Mouse (Mus musculus) forebrain, embryonic 11.5 days (tissue): ENCODE data around the gene Olfr609. TPM values are rescaled to one million over a fixed set of nuclear protein-coding genes. Genes with fewer than 3 reads are reported as not detected.
"Not testable (repeated sequence)": the region's sequence is repeated elsewhere in the genome, so short reads cannot be mapped to it uniquely, and the experiment has no call there.

ENCODE experiments used
- ATAC-seq: fragments of 200-750 bp; cut with Nextera tagmentation; replicated peaks from 2 replicates; pipeline ENCODE4 v1.8.0; 2017; ENCODE audit warnings: moderate TSS enrichment; ENCODE audit not compliant: low FRiP score
- DNase-seq: peaks from one replicate; pipeline ENCODE4 v3.0.0-alpha.2; 2017; ENCODE audit warnings: low spot score
- H3K27ac ChIP-seq: fragments of 300-500 bp; sonication (generic); 2 replicates; pipeline ENCODE4 v1.5.1; 2014; ENCODE audit warnings: low read depth, low read length
- H3K27me3 ChIP-seq: fragments of 300-500 bp; sonication (generic); 2 replicates; pipeline ENCODE4 v1.6.1; 2014; ENCODE audit warnings: mild to moderate bottlenecking, low read length, mixed read lengths; ENCODE audit not compliant: control insufficient read depth, insufficient read depth
- H3K36me3 ChIP-seq: fragments of 300-500 bp; sonication (generic); 2 replicates; pipeline ENCODE4 v1.6.1; 2014; ENCODE audit warnings: mild to moderate bottlenecking, low read length, moderate library complexity, mixed read lengths; ENCODE audit not compliant: control insufficient read depth, insufficient read depth
- H3K4me1 ChIP-seq: fragments of 300-500 bp; sonication (generic); replicated peaks from 2 replicates; pipeline ENCODE4 v1.6.1; 2014; ENCODE audit warnings: low read length, mixed read lengths; ENCODE audit not compliant: control insufficient read depth, insufficient read depth
- H3K4me2 ChIP-seq: fragments of 300-500 bp; sonication (generic); 2 replicates; pipeline ENCODE4 v1.6.1; 2014; ENCODE audit warnings: low read depth, mild to moderate bottlenecking, low read length, moderate library complexity, mixed read lengths; ENCODE audit not compliant: severe bottlenecking
- H3K4me3 ChIP-seq: fragments of 300-500 bp; sonication (generic); 2 replicates; pipeline ENCODE4 v1.5.1; 2014; ENCODE audit warnings: low read depth, low read length
- H3K9ac ChIP-seq: fragments of 300-500 bp; sonication (generic); 2 replicates; pipeline ENCODE4 v1.6.1; 2014; ENCODE audit warnings: low read length
- H3K9me3 ChIP-seq: fragments of 300-500 bp; sonication (generic); 2 replicates; pipeline ENCODE4 v1.6.1; 2016; ENCODE audit warnings: low read length, mixed read lengths; ENCODE audit not compliant: control insufficient read depth
- WGBS: fragments of 180-500 bp; shearing (Covaris S2); extraction: QIAGEN DNeasy Blood & Tissue Kit; methylation state at CpG from one replicate; pipeline ENCODE4 v1.1.7; 2014; 5-methylcytosine and 5-hydroxymethylcytosine counted together
- polyA plus RNA-seq: library from polyadenylated mRNA; unstranded; fragments of >200 nt; fragmentation: Nextera tagmentation; extraction: Ambion mirVana; gene quantifications from 2 replicates; pipeline ENCODE4 v1.2.1, GENCODE M21; 2014

Olfr609 gene
- not detected in 2 replicates for polyA plus RNA-seq

DNA sequence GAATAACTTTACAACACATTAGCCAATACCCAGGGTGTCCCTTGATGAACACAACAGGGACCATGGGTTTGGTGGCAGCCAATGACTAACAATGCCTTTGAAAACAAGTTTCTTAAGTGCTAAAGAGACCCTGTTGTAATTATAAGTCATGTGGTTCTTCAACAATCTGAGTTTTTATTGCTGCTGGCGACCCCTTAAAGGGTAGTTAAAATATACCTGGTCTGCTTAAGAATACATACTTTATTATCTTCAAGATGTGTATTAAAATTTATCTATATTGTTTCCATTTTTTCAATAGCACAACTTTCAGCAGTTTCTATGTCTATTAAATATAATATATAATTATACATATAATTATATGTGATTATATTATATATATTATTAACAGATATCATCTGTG is at the start of gene Olfr609:
Gene Olfr609, minus strand, starts transcription at position 101 of the 400 bp plus-strand sequence.
- Histone ChIP-seq H3K4me2 (no peak within 1 kb of the TSS), H3K9ac (no peak within 1 kb of the TSS), H3K27me3 (no peaks in the 10 kb centered on the region), H3K4me1 (no peaks in the 10 kb centered on the region), H3K4me3 (no peak within 1 kb of the TSS), H3K27ac (no peak within 1 kb of the TSS), H3K9me3 (no peaks in the 10 kb centered on the region), H3K36me3 (no peaks in the 10 kb centered on the region)
- no peak for ATAC-seq
- no peak for DNase-seq
- 59% methylated on average over 1 of the region's 1 CpGs for WGBS

DNA sequence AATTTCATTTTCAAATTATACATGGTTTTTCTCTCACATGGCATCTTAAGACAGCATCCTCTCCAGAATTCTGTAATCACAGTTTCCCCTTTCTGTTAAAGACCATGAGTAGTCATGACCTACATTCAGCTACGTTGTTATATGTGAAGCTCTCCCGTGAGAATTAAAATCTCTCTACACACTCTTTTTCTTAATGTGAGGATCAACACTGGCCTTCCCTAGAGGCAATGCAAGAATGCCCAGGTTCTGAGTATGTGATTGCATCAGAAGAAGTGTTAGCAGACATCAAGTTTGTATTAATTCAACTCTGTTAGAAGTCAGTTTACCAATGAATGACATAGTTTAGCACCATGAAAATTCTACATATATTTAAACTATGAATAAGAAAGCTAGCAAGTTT is 44.8 kb upstream of the Olfr609 start, which contains the start of gene Olfr612:
Gene Olfr612, minus strand, starts transcription at position 101 of the 400 bp plus-strand sequence.
- not testable (repeated sequence) for H3K4me3 ChIP-seq, DNase-seq, H3K27ac ChIP-seq, H3K4me1 ChIP-seq, ATAC-seq, H3K9me3 ChIP-seq, H3K36me3 ChIP-seq, H3K9ac ChIP-seq, H3K27me3 ChIP-seq, H3K4me2 ChIP-seq
- 85% methylated on average over 2 of the region's 2 CpGs for WGBS

DNA sequence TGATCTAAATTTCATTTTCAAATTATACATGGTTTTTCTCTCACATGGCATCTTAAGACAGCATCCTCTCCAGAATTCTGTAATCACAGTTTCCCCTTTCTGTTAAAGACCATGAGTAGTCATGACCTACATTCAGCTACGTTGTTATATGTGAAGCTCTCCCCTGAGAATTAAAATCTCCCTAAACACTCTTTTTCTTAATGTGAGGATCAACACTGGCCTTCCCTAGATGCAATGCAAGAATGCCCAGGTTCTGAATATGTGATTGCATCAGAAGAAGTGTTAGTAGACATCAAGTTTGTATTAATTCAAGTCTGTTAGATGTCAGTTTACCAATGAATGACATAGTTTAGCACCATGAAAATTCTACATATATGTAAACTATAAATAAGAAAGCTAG is 22.9 kb upstream of the Olfr609 start, which contains the start of gene Olfr611:
Gene Olfr611, minus strand, starts transcription at position 101 of the 400 bp plus-strand sequence.
- H3K9me3 ChIP-seq, H3K4me2 ChIP-seq, H3K36me3 ChIP-seq, H3K4me1 ChIP-seq, ATAC-seq, H3K27ac ChIP-seq, H3K4me3 ChIP-seq, H3K9ac ChIP-seq, H3K27me3 ChIP-seq, DNase-seq: not testable (repeated sequence)
- WGBS = 68% methylated on average over 1 of the region's 1 CpGs

DNA sequence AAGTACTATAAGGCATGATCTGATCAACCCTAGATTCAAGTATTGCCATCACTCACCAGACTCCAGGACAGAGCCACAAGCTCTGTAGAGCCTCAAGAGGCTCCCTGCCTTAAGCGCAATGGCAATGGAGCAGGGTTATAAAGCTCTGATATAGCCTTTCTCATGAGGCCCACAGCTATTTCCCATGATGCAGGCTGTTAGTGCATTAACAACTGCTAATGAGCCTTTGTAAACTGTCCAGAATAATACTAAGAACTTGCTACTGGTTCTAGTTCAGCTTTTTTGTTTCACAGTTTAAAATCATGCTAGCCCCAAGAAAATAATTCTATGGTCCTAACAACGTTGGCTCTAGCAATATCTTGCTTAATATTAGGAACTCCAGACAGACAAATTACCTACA is 14.2 kb upstream of the Olfr609 start, which contains the start of gene Olfr610:
Gene Olfr610, minus strand, starts transcription at position 101 of the 400 bp plus-strand sequence.
- no peak within 1 kb of the TSS for H3K9ac ChIP-seq
- no peak within 1 kb of the TSS for H3K4me2 ChIP-seq
- no peaks in the 10 kb centered on the region for H3K27me3 ChIP-seq
- ATAC-seq (no peak), DNase-seq (no peak)
- H3K36me3 ChIP-seq = no peaks in the 10 kb centered on the region
- no peak within 1 kb of the TSS for H3K4me3 ChIP-seq
- H3K4me1 ChIP-seq = no peaks in the 10 kb centered on the region
- no peak within 1 kb of the TSS for H3K27ac ChIP-seq
- no peaks in the 10 kb centered on the region for H3K9me3 ChIP-seq
- WGBS = 89% methylated on average over 2 of the region's 2 CpGs

DNA sequence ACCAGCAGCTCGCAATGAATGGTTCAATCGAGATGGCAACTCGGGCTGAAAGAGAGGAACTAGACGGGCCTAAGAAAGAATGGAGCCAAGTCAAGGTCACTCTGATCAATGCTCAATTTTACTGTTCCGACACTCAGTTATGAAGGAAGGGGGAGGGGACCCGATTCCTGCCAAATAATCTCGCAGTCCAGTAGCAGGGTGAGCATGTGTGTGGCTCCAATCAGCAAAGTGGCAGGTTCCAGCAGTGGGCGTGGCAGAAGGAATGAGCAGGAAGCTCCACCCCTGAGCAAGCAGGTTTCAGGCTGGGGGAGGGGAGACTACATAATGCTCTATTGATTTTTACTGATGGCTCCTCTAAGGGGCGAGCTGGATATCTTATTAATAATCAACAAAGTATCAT is 20.8 kb downstream of the Olfr609 start:
- not testable (repeated sequence) for DNase-seq, H3K4me3 ChIP-seq, H3K27me3 ChIP-seq, H3K4me1 ChIP-seq, ATAC-seq, H3K9me3 ChIP-seq, H3K4me2 ChIP-seq, H3K9ac ChIP-seq, H3K36me3 ChIP-seq, H3K27ac ChIP-seq
- WGBS = 92% methylated on average over 9 of the region's 9 CpGs

DNA sequence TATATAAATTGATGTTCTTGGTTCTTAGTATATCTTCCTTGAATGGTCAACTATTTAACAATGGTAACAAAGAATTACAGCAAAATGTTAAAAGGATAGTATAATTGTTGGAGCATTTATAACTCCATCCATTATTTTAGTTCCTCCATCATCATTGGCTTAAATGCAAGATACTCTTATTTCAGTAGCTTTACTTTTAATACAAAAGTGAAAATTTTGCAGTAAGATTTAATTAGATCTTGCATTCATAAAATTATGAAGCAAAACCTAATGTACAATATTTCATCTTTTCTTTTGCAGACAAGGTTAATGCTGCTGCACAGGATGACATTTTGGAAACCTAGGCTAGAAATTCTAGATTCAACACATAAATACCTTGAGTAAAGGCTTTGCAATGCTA is 28.3 kb downstream of the Olfr609 start, which contains the start of gene Olfr608:
Gene Olfr608, plus strand, starts transcription at position 301 of the 400 bp plus-strand sequence.
- Histone ChIP-seq H3K27ac (no peak within 1 kb of the TSS), H3K4me2 (no peak within 1 kb of the TSS), H3K9ac (no peak within 1 kb of the TSS), H3K36me3 (no peaks in the 10 kb centered on the region), H3K9me3 (no peaks in the 10 kb centered on the region), H3K4me3 (no peak within 1 kb of the TSS), H3K4me1 (no peaks in the 10 kb centered on the region), H3K27me3 (no peaks in the 10 kb centered on the region)
- no peak for ATAC-seq
- no peak for DNase-seq

DNA sequence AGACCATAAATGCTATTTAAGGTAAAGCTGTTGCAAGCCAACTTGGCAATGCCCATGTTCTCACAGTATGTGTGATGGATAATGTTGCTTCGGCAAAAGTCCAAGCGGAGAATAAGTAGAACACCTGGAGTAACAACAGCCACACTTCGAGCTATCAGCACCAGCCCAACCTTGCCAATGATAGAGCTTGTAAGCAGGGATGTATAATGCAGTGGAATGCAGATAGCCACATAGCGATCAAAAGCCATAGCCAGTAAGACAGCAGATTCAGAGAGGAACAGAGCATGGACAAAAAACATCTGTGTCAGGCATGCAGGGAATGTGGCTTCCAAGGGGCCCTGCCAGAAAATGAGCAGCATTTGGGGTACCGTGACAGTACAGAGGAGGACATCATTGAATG is 37.3 kb downstream of the Olfr609 start:
- no peak for ATAC-seq
- WGBS = 93% methylated on average over 5 of the region's 5 CpGs
- no peak overlapping the region for H3K4me2 ChIP-seq
- H3K27ac ChIP-seq = no peak overlapping the region
- DNase-seq = no peak
- no peak overlapping the region for H3K9ac ChIP-seq
- H3K4me1 ChIP-seq = no peaks in the 10 kb centered on the region
- H3K27me3 ChIP-seq = no peaks in the 10 kb centered on the region
- no peaks in the 10 kb centered on the region for H3K9me3 ChIP-seq
- H3K4me3 ChIP-seq = no peak overlapping the region
- no peaks in the 10 kb centered on the region for H3K36me3 ChIP-seq

DNA sequence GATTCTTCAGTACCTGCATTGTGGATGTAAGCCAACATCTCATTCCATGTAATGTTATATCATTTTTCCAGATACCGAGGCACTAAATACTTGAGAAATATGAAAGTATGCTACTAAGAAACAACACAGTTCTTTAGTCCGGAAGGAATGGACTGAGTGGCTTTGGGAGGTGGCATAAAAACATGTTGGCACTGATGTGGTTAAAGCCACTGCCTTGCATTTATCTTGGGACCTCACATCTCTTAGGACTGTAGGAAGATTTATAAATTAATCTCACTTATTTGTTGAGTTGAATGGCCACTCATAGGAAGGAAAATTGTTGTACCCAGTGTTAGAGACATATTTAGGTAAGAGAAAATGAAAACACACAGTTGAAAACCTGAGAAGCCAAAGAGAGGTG is 49.1 kb downstream of the Olfr609 start, which contains the start of gene Olfr606:
Gene Olfr606, plus strand, starts transcription at position 301 of the 400 bp plus-strand sequence.
- H3K27me3 ChIP-seq = no peaks in the 10 kb centered on the region
- H3K36me3 ChIP-seq = no peaks in the 10 kb centered on the region
- H3K4me3 ChIP-seq = no peak within 1 kb of the TSS
- no peak within 1 kb of the TSS for H3K4me2 ChIP-seq
- WGBS = 94% methylated on average over 2 of the region's 2 CpGs
- no peak within 1 kb of the TSS for H3K9ac ChIP-seq
- H3K4me1 ChIP-seq = no peaks in the 10 kb centered on the region
- H3K27ac ChIP-seq = no peak within 1 kb of the TSS
- ATAC-seq = no peak
- no peak for DNase-seq
- no peaks in the 10 kb centered on the region for H3K9me3 ChIP-seq

DNA sequence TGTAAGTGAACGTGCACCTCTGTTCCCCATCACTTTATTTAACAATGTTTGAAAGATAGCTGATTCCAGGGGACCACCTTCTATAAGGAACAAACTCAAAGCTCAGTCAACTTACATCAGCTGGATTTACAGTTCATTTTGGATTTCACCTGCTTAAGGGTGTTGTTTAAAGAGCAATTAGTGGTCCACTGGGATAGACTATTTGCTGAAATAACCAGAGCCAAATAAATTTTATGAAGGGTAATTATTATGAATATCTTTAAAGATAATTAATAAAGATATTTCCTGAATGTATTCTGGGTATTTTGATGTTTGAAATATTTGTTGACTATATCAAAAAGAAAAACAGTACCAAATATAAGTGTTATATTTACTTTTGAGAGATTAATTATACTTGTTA is 52.5 kb downstream of the Olfr609 start, which contains the start of gene Olfr605:
Gene Olfr605, minus strand, starts transcription at position 101 of the 400 bp plus-strand sequence.
- Histone ChIP-seq H3K4me3 (no peak within 1 kb of the TSS), H3K27me3 (no peaks in the 10 kb centered on the region), H3K4me2 (no peak within 1 kb of the TSS), H3K9me3 (no peaks in the 10 kb centered on the region), H3K9ac (no peak within 1 kb of the TSS), H3K36me3 (no peaks in the 10 kb centered on the region), H3K27ac (no peak within 1 kb of the TSS), H3K4me1 (no peaks in the 10 kb centered on the region)
- WGBS = 91% methylated on average over 1 of the region's 1 CpGs
- DNase-seq (no peak), ATAC-seq (no peak)
